Mouse (Mus musculus): ENCODE measurements at regions not wholly inside any gene's neighbourhood (a gene's known extent, or its start where the extent isn't known, plus 50 kb on each side); places are given as distances from the start of the nearest gene placed in this dataset.

DNA sequence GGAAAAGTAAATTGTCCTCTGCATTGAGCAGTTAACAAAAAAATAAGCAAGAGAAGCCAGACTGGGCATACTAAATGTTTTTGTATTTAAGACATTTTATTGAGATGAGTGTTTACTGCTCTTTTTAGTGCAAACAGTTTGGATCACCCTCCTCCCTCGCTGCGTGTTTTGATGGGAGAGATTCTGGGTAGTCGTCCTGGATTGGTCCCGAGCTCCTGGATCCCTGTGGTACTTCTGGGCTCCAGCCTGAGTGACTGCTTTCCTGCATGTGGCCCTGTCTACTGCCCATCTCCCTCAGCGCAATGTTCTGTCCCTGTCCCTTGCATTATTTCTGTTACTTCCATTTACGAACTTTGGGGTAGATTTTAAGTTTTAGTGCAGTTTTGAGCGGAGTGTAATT, 179.9 kb upstream of the Tle4 start:
- Histone ChIP-seq H3K27ac (ENCODE audit: low read depth, low read length) (no peak overlapping the region), H3K4me1 (ENCODE audit: control insufficient read depth, insufficient read depth, low read length) (no peaks in the 10 kb centered on the region), H3K9me3 (ENCODE audit: control insufficient read depth, low read length) (no peaks in the 10 kb centered on the region), H3K36me3 (ENCODE audit: control insufficient read depth, insufficient read depth, low read length) (no peaks in the 10 kb centered on the region), H3K9ac (ENCODE audit: low read length) (no peak overlapping the region), H3K4me3 (ENCODE audit: low read depth, low read length) (no peak overlapping the region), H3K27me3 (ENCODE audit: control insufficient read depth, insufficient read depth, low read length) (no peaks in the 10 kb centered on the region), H3K4me2 (no peak overlapping the region)
- WGBS, result 34% methylated on average over 7 of the region's 7 CpGs
- ATAC-seq (ENCODE audit: low FRiP score) (no peak), DNase-seq (ENCODE audit: low spot score, missing footprints) (peak; percentile 88)

DNA sequence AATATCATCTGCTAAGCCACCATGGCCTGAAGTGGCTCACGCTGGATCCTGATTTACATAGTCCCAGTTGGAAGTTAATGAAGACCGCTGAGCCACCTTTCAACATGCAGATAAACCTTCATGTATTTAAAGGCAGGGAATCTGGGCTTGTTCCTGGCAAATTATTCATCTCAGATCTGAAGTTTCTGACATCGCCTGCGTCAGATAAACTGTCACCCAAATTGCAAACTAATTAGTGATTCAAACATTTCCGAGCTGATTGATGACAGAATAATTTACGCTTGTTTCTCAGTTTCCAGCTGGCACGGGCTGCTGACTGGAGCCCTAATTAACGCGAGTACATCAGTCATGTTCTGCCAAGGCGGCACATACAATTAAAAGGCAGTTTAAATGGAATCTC, 179.3 kb upstream of the Tle4 start:
- no peaks in the 10 kb centered on the region for H3K9me3 ChIP-seq (ENCODE audit: control insufficient read depth, low read length)
- H3K9ac ChIP-seq (ENCODE audit: low read length), result no peak overlapping the region
- no peak overlapping the region for H3K4me3 ChIP-seq (ENCODE audit: low read depth, low read length)
- no peaks in the 10 kb centered on the region for H3K36me3 ChIP-seq (ENCODE audit: control insufficient read depth, insufficient read depth, low read length)
- H3K4me1 ChIP-seq (ENCODE audit: control insufficient read depth, insufficient read depth, low read length), result no peaks in the 10 kb centered on the region
- H3K27me3 ChIP-seq (ENCODE audit: control insufficient read depth, insufficient read depth, low read length), result no peaks in the 10 kb centered on the region
- ATAC-seq (ENCODE audit: low FRiP score), result peak; percentile 70; the same call in 1 of the 2 replicates
- H3K27ac ChIP-seq (ENCODE audit: low read depth, low read length), result no peak overlapping the region
- 4% methylated on average over 10 of the region's 10 CpGs for WGBS
- DNase-seq (ENCODE audit: low spot score, missing footprints), result no peak
- H3K4me2 ChIP-seq, result peak overlapping the region; percentile 3; the same call in 1 of the 2 replicates

DNA sequence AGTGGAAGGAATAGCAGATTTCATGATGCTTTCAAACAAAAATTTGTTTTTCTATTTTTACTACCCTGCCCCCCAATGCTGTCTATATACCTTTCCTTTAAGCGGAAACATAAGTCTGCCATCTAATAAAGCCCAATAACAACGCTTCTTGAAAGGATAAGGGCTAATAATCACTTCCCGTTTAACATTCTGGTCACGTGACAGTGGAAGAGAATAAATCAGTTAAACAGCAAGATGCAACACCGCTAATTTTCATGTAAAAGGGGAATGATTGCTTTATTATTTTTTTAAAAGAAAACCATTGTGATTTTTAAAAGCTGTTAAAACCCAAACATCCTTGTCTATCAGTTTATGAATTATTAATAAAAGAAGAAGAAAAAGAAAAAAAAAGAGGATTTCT, 178.9 kb upstream of the Tle4 start:
- DNase-seq (ENCODE audit: low spot score, missing footprints) (no peak), ATAC-seq (ENCODE audit: low FRiP score) (no peak)
- no peak overlapping the region for H3K4me3 ChIP-seq (ENCODE audit: low read depth, low read length)
- H3K27me3 ChIP-seq (ENCODE audit: control insufficient read depth, insufficient read depth, low read length), result no peaks in the 10 kb centered on the region
- no peaks in the 10 kb centered on the region for H3K9me3 ChIP-seq (ENCODE audit: control insufficient read depth, low read length)
- H3K36me3 ChIP-seq (ENCODE audit: control insufficient read depth, insufficient read depth, low read length), result no peaks in the 10 kb centered on the region
- no peak overlapping the region for H3K9ac ChIP-seq (ENCODE audit: low read length)
- 59% methylated on average over 5 of the region's 5 CpGs for WGBS
- no peak overlapping the region for H3K4me2 ChIP-seq
- no peak overlapping the region for H3K27ac ChIP-seq (ENCODE audit: low read depth, low read length)
- no peaks in the 10 kb centered on the region for H3K4me1 ChIP-seq (ENCODE audit: control insufficient read depth, insufficient read depth, low read length)

DNA sequence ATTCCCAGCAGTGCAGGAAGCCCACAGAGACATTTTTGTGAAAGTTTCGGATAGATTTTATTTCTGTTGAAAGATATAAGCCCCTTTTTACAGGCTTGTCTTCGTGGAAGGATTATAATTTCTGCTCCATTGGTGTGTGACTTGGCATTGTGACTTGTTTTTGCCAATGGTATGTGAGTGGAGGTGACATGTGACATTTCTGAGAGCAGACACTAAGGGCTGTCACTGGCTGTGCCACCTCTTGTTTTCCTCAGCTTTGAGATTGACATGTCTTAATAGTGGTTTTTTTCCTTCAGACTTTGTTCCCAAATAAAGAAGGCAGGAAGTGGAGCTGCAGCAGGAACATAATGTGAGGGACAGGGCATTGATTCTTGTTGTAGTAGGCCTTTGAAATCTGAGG, 174.9 kb upstream of the Tle4 start:
- H3K4me1 ChIP-seq (ENCODE audit: control insufficient read depth, insufficient read depth, low read length), result no peaks in the 10 kb centered on the region
- WGBS, result 52% methylated on average over 2 of the region's 2 CpGs
- no peaks in the 10 kb centered on the region for H3K36me3 ChIP-seq (ENCODE audit: control insufficient read depth, insufficient read depth, low read length)
- no peak for ATAC-seq (ENCODE audit: low FRiP score)
- no peak overlapping the region for H3K9ac ChIP-seq (ENCODE audit: low read length)
- no peak overlapping the region for H3K4me2 ChIP-seq
- no peak overlapping the region for H3K27ac ChIP-seq (ENCODE audit: low read depth, low read length)
- no peaks in the 10 kb centered on the region for H3K27me3 ChIP-seq (ENCODE audit: control insufficient read depth, insufficient read depth, low read length)
- H3K9me3 ChIP-seq (ENCODE audit: control insufficient read depth, low read length), result no peaks in the 10 kb centered on the region
- no peak for DNase-seq (ENCODE audit: low spot score, missing footprints)
- H3K4me3 ChIP-seq (ENCODE audit: low read depth, low read length), result no peak overlapping the region

DNA sequence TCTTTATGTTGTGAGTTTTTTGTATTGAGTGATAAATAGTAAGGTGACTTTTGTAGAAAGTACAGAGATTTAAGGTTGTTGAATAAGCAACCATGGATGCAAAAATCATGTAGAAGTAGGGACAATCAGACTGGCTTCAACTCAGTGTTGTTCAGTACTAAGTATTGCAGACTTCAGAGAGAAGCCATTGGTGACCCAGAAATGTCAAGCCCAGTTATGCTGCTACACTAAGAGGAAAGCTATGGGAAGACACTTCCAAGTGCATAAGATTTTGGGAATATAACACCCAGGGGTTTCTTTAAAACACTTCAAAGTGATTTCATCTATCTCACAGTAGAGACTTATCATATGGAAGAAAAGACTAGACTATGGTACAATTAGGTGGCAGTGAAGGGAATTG, 154.8 kb upstream of the Tle4 start:
- no peak for DNase-seq (ENCODE audit: low spot score, missing footprints)
- Histone ChIP-seq H3K27me3 (ENCODE audit: control insufficient read depth, insufficient read depth, low read length) (no peaks in the 10 kb centered on the region), H3K27ac (ENCODE audit: low read depth, low read length) (no peak overlapping the region), H3K4me1 (ENCODE audit: control insufficient read depth, insufficient read depth, low read length) (no peaks in the 10 kb centered on the region), H3K9me3 (ENCODE audit: control insufficient read depth, low read length) (no peaks in the 10 kb centered on the region), H3K4me3 (ENCODE audit: low read depth, low read length) (no peak overlapping the region), H3K4me2 (no peak overlapping the region), H3K9ac (ENCODE audit: low read length) (no peak overlapping the region), H3K36me3 (ENCODE audit: control insufficient read depth, insufficient read depth, low read length) (no peaks in the 10 kb centered on the region)
- no peak for ATAC-seq (ENCODE audit: low FRiP score)

DNA sequence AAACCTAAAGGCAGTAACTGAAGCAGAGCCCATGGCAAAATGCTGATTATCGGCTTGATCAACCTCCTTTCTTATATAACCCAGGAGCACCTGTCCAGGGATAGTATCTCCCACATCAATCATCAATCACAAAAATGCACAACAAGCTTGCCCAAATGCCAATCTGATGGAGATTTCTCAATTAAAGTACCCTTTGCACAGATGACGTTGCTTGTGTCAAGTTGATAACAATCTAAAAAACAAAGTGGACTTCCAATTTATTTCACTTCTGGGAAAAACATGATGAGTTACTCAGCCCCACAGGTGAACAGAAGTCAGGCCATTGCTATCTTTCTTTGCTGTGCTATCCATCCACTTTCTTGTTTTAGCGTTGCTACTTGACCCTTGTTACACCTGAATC, 144.5 kb upstream of the Tle4 start:
- Histone ChIP-seq H3K9ac (ENCODE audit: low read length) (no peak overlapping the region), H3K27me3 (ENCODE audit: control insufficient read depth, insufficient read depth, low read length) (no peaks in the 10 kb centered on the region), H3K27ac (ENCODE audit: low read depth, low read length) (no peak overlapping the region), H3K4me1 (ENCODE audit: control insufficient read depth, insufficient read depth, low read length) (no peaks in the 10 kb centered on the region), H3K36me3 (ENCODE audit: control insufficient read depth, insufficient read depth, low read length) (no peaks in the 10 kb centered on the region), H3K4me2 (no peak overlapping the region), H3K9me3 (ENCODE audit: control insufficient read depth, low read length) (no peaks in the 10 kb centered on the region), H3K4me3 (ENCODE audit: low read depth, low read length) (no peak overlapping the region)
- no peak for DNase-seq (ENCODE audit: low spot score, missing footprints)
- ATAC-seq (ENCODE audit: low FRiP score), result no peak
- WGBS, result 95% methylated on average over 3 of the region's 3 CpGs

DNA sequence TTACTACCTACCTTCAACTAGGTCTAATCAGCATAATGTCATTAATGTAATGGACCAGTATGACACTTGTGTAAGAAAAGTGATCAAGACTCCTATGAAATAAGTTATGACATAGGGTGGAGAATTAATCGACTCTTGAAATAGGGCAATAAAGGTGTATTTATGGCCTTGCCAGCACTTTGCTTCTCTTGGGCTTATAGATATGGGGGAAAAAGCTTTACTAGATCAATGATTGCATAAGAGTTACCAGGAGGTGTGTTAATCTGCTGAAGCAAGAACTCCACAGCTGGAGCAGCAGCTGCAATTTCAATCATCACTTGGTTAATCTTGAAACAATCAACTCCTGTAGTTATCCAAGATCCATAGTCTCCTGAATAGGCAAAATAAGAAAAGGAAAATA, 143.1 kb upstream of the Tle4 start:
- no peak overlapping the region for H3K9ac ChIP-seq (ENCODE audit: low read length)
- no peak overlapping the region for H3K27ac ChIP-seq (ENCODE audit: low read depth, low read length)
- no peak overlapping the region for H3K4me3 ChIP-seq (ENCODE audit: low read depth, low read length)
- H3K4me1 ChIP-seq (ENCODE audit: control insufficient read depth, insufficient read depth, low read length), result no peaks in the 10 kb centered on the region
- H3K36me3 ChIP-seq (ENCODE audit: control insufficient read depth, insufficient read depth, low read length), result no peaks in the 10 kb centered on the region
- no peaks in the 10 kb centered on the region for H3K27me3 ChIP-seq (ENCODE audit: control insufficient read depth, insufficient read depth, low read length)
- WGBS, result 90% methylated on average over 1 of the region's 1 CpGs
- H3K9me3 ChIP-seq (ENCODE audit: control insufficient read depth, low read length), result no peaks in the 10 kb centered on the region
- DNase-seq (ENCODE audit: low spot score, missing footprints), result no peak
- no peak for ATAC-seq (ENCODE audit: low FRiP score)
- H3K4me2 ChIP-seq, result no peak overlapping the region

DNA sequence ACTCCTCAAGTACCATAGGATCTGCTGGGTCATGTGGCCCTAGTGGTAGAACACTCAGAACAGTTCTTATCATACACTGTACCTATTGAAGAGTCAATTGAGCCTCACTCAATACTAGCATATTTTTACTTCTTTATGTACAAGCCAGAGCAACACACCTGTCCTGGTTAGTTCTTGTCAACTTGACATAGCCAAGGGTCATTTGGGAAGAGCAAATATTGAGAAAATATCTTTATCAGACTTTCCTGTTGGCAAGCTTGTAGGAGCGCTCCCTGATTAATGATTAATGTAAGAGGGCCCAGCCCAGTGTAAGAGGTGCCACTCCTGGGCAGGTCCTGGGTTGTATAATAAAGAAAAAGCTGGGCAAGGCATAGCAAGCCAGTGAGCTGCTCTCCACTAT, 142.3 kb upstream of the Tle4 start:
- no peak overlapping the region for H3K4me2 ChIP-seq
- H3K27ac ChIP-seq (ENCODE audit: low read depth, low read length), result no peak overlapping the region
- 97% methylated on average over 1 of the region's 1 CpGs for WGBS
- H3K4me1 ChIP-seq (ENCODE audit: control insufficient read depth, insufficient read depth, low read length), result no peaks in the 10 kb centered on the region
- DNase-seq (ENCODE audit: low spot score, missing footprints) (no peak), ATAC-seq (ENCODE audit: low FRiP score) (no peak)
- H3K4me3 ChIP-seq (ENCODE audit: low read depth, low read length), result no peak overlapping the region
- no peaks in the 10 kb centered on the region for H3K9me3 ChIP-seq (ENCODE audit: control insufficient read depth, low read length)
- H3K9ac ChIP-seq (ENCODE audit: low read length), result no peak overlapping the region
- H3K27me3 ChIP-seq (ENCODE audit: control insufficient read depth, insufficient read depth, low read length), result no peaks in the 10 kb centered on the region
- no peaks in the 10 kb centered on the region for H3K36me3 ChIP-seq (ENCODE audit: control insufficient read depth, insufficient read depth, low read length)

DNA sequence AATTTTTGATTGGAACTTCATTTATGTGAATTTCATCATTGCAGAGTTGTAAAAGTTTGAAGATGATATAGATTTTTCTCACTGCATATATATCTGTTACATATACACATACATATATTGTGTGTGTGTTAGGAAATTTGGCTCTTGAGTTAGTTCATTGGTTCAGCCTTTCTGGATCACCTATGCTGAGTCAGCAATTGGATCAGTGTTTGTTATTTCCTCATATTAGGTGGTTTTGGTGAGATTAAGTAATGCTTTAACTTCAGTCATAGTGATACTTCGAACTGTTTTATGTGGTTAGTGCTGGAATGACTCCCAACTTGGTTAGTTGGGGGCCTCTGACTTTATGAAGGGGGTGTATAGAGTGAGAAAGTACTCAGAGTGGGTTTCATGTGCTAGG, 138.7 kb upstream of the Tle4 start:
- WGBS, result 89% methylated on average over 1 of the region's 1 CpGs
- H3K9ac ChIP-seq (ENCODE audit: low read length), result no peak overlapping the region
- no peak overlapping the region for H3K27ac ChIP-seq (ENCODE audit: low read depth, low read length)
- H3K36me3 ChIP-seq (ENCODE audit: control insufficient read depth, insufficient read depth, low read length), result no peaks in the 10 kb centered on the region
- no peak overlapping the region for H3K4me3 ChIP-seq (ENCODE audit: low read depth, low read length)
- DNase-seq (ENCODE audit: low spot score, missing footprints) (no peak), ATAC-seq (ENCODE audit: low FRiP score) (no peak)
- no peaks in the 10 kb centered on the region for H3K27me3 ChIP-seq (ENCODE audit: control insufficient read depth, insufficient read depth, low read length)
- no peak overlapping the region for H3K4me2 ChIP-seq
- H3K4me1 ChIP-seq (ENCODE audit: control insufficient read depth, insufficient read depth, low read length), result no peaks in the 10 kb centered on the region
- no peaks in the 10 kb centered on the region for H3K9me3 ChIP-seq (ENCODE audit: control insufficient read depth, low read length)

DNA sequence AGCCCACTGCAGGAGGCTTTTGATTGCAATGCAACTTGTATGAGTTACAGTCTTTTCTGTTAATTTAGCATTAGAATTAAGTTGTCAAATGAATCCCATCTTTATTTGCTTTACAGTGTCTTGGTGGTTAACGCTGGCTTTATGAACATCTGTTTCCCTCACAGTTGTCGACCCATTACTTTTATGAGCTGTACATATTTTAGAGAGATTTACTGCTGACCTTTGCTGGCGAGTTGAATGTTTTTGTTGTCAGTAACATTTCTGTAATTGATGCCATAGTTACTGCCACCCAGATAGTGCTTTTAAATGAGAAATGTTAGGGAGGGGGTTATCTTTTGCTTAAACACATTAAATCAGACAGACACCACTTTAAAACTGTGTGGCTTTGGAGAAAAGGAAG, 127.5 kb upstream of the Tle4 start:
- DNase-seq (ENCODE audit: low spot score, missing footprints) (no peak), ATAC-seq (ENCODE audit: low FRiP score) (no peak)
- H3K36me3 ChIP-seq (ENCODE audit: control insufficient read depth, insufficient read depth, low read length), result no peaks in the 10 kb centered on the region
- no peaks in the 10 kb centered on the region for H3K9me3 ChIP-seq (ENCODE audit: control insufficient read depth, low read length)
- H3K9ac ChIP-seq (ENCODE audit: low read length), result no peak overlapping the region
- no peaks in the 10 kb centered on the region for H3K4me1 ChIP-seq (ENCODE audit: control insufficient read depth, insufficient read depth, low read length)
- WGBS, result 79% methylated on average over 3 of the region's 3 CpGs
- H3K4me3 ChIP-seq (ENCODE audit: low read depth, low read length), result no peak overlapping the region
- H3K27me3 ChIP-seq (ENCODE audit: control insufficient read depth, insufficient read depth, low read length), result no peaks in the 10 kb centered on the region
- no peak overlapping the region for H3K27ac ChIP-seq (ENCODE audit: low read depth, low read length)
- H3K4me2 ChIP-seq, result no peak overlapping the region
